Mouse (Mus musculus) ES-E14 (cell line): ENCODE data around the gene Scrn1.

ENCODE experiments used
- CHD2 ChIP-seq: IDR thresholded peaks from 2 replicates; pipeline ENCODE4 v1.6.1; 2014; ENCODE audit warnings: mild to moderate bottlenecking, low read depth, low read length, inconsistent platforms
- HCFC1 ChIP-seq: IDR thresholded peaks from 2 replicates; pipeline ENCODE4 v1.6.1; 2012; ENCODE audit warnings: low read length, inconsistent platforms, borderline replicate concordance; ENCODE audit not compliant: insufficient read depth
- MAFK ChIP-seq: IDR thresholded peaks from 2 replicates; pipeline ENCODE4 v1.6.1; 2014; ENCODE audit warnings: mild to moderate bottlenecking, low read depth, low read length, inconsistent platforms; ENCODE audit not compliant: insufficient read depth
- ZC3H11A ChIP-seq: IDR thresholded peaks from 2 replicates; pipeline ENCODE4 v1.6.1; 2012; ENCODE audit warnings: low read depth, mild to moderate bottlenecking, inconsistent platforms, low read length, borderline replicate concordance

DNA sequence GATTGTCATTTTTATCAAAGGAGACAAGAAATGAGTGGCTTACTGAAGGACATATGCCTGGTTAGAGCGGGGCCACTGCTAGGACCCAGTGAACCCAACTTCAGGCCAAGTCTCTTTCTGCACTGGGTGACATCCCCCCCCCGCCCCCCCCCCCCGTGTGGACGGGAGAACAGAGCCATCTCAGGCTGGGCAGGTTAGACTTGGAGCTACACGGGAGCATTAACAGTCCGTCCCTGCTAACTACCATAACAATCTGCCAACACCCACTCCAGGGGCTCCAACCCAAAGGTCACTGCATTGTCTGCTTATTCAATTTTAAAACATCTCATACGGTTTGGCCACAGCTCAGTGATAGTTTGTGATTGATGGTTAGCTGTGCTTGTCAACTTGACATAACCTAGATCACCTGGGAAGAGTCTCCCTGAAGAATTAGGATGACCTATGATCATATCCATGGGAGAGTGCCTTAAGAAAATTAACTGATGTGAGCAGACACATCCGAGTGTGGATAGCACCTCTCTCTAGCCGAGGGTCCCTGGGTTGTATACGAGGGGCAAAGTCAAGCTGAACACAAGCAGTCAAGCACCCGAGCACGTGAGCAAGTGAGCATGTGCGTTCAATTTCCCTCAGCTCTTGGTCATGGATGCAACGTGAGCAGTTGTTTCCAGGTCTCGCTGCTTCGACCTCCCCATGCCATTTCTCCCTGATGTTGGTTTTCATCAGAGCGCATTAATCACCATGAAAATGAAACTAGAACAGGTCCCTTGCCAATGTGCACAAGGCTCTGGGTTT, 4.1 kb downstream of the Scrn1 start:
- TF ChIP-seq ZC3H11A: no peak
- TF ChIP-seq HCFC1: no peak
- no peak for TF ChIP-seq MAFK
- TF ChIP-seq CHD2: no peak
